Mouse (Mus musculus): ENCODE data around the gene Erp29. TPM values are rescaled to one million over a fixed set of nuclear protein-coding genes. Genes with fewer than 3 reads are reported as not detected.

Erp29 gene
- total RNA-seq, 2 experiments from 2014 or later = 70.3 to 80.6 TPM

DNA sequence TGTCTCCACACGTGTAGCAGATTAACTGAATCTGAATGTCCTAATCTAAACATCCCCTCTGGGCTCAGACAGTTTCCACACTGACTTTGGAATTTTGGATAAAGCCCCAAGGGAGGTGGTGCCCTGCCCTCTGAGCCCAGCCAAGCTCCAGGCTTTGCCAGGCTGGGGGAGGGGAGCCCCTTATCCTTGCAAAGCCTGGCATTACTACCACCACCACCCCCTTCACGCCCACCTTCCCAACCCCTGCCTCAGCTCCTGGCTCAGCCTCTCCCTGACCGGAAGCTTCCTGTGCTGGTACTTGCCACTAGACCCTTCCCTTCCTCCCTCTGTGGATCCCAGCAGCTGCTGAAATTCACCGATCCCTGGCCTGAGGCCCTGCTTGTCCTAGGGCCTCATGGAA lies 65.2 kb downstream of the Erp29 start:
- DNase-seq = peak; percentile 26

DNA sequence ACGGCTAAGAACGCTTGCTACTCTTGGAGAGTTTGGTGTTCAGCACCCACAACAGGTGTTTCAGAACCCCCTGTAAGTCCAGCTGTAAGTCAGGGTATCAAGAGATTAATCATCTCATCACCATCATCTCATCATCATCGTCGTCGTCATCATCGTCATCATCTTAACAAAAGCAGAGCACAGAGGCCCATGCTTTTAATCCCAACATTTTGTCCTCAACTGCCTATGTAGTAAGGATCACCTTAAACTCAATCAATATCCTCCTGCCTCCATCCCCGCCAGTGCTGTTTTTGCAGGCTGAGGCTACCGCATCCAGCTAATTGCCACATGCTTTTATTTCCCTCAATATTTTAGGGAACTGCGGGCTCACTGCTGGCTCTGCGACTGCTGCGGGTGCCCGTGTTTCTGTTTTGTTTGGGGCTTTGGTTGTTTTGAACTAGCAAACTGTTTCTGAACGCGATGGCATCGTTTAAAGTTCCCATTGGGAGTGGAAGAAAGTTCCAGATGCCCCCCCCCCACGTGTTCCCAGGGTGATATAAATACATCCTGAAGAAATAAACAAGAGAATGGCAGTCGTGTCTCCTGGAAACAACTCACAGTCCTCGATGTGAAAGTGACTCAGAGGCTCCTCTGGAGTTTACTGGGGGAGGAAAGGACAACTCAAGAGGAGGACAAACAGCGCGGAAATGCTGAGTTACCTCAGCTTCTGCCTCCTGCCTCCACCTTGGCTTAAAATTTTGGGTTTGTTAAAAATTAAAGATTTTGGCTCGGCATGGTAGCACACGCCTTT lies 66.0 kb downstream of the Erp29 start:
- DNase-seq = no peak

DNA sequence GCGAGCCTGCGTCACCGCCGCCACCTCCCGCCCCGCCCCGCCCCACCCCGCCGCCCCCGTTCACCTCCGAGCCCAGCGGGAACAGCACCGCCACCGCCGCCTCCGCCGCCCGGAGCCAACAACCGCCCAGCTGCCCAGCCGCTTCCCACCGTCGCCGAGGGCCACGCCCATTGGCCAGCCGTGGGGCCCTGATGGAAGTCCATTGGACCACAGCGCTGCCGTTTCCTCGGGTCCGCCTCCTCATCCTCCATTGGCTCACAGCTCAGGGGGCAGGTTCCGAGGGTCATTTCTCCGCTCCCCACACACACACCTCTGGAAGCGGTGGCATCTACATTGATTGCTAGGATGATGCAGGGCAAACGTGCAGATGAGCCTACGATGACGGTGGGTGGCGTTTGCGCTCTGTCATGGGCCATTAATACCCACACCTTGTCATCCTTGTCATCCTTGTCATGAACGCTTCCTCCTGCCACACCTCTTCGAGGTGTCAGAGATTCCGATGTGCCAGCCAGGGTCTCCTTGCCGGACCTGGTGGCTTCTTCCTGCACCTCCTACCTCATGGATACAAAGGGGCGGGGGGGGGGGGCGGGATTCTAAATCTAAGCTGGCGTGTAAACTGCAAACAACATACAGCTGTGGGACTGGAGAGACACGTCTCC lies 66.7 kb downstream of the Erp29 start, which contains the start of gene Trafd1:
TSS of gene Trafd1 (minus strand) at position 172 of the 659 bp plus-strand sequence.
- DNase-seq = peak; percentile 95

DNA sequence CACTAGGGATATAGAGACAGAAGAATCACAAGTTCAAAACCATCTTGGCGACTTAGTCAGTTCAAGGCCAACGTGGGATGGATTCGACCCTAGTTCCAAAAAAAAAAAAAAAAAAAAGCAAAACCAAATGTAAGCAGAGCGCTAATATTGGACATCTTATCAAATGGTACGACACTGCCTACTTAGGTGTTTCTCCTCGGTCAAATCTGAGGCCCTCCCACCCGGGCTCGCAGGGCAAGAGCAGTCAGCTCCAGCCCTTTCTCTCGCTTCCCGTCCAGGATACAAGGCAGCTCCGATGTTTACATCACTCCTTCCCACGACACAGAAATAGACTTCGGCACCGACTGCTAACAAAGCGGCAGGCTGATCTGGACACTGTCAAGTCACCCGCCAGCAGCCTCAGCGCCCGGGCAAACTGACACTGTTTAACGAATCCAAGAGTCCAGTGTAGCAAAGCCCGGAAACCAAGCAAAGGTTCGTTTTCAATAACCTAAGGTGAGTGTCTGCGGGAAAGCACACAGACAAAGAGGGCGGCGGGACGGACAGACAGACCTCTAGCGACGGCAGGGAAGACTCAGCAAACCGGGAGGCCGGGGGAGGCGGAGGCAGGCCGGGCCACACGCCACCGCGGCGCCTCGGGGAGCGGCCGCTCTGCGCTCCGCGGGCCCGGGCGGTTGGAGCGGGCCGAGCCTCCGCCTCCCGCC lies 67.4 kb downstream of the Erp29 start:
- no peak for DNase-seq

DNA sequence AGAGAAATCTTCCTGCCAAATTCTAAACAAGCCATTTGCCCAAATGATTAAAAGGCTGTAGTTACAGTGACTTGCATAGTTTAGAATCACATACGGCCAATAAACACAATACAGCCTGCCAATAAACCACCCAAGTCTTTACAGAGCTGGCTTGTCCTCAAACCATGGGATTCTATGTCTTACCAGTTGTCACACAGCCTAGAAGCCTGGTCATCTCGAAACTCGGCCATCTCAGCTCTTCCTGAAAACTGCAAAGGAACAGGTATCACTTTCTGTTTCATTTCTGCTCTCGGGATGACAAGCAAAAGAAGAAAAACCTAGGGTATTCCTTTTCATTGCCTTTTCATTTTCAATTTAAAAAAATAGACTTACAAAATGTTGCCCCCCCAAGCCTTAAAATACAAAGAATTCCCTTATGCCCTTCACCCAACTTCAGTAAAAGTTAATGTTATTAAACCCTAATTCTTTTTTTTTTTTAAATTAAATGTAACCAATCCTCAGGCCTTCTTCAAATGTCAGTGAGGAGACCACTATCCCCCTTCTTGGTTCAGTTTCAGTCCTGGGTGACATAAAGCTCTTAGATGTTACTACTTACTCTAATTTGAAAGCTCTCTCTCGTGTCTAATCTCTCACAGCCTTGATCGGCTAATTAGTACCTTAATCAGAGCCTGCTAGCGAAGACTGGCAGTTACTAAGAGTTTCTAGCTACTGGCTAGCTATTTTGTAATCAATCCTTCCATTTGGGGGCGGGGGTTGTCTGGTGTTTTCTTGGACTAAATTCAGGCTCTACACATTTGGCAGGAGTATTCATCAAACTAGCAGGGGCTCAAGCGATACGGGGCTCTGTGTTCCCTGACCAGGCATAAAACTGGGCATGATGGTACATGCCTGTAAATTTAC lies 68.2 kb downstream of the Erp29 start:
- DNase-seq = no peak

DNA sequence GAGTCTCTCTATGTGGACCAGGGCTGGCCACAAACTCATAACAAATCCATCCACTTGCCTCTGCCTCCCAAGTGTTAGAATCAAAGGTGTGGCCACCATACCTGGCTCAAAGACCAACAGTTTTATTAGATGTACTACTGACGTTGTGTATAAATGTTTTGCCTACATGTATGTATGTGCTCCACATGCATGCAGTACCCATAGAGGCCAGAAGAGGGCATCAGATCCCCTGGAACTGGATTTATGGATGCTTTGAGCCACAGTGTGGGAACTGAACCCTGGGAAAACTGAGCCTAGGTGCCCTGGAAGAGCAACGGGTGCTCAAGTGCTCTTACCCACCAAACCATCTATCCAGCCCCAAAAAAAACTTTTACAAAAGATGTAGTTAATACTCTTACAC lies 71.6 kb downstream of the Erp29 start:
- DNase-seq = no peak

DNA sequence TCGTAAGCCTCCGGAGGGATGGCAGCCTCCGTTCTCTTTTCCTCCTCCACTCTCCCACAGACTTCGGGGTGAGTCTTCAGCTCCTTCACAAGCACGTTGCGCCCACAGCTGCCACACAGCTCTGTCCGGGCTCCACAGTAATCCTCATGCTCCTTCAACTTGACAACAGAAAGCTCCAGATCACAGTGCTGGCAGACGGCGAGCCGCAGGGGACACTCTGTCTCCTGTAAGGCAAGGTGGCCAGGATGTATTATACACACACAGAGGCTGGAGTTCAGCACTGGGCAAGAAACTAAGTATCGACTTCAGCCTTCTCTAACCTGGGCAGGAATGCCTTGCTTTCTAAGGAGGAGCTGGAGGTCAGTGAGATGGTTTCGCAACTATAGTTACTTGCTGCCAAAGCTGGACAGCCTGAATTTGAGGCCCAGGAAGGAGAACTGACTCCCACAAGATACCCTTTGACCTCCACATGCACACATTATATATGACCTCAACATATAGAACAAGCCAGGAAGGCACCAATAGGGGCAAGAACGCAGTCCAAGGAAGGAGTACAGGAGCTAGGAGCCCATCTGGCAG lies 73.5 kb downstream of the Erp29 start:
- no peak for DNase-seq

Other genes starting within 250 kb of the Erp29 start
- gene Rpl6, start 248.0 kb downstream of the Erp29 start, total RNA-seq (2021) = 100 to 1,000 TPM; 744 to 776 TPM
- gene Hectd4, start 232.3 kb downstream of the Erp29 start, total RNA-seq (2021) = 10 to 100 TPM; 12.7 to 16.6 TPM
- gene Trafd1, start 66.9 kb downstream of the Erp29 start, total RNA-seq (2021) = 10 to 100 TPM; 54.2 to 59.1 TPM
- gene Naa25, start 54.6 kb downstream of the Erp29 start, total RNA-seq (2021) = 10 to 100 TPM; 22.2 to 23.7 TPM
- 1 to 10 TPM; 6.4 to 7.1 TPM for gene Tmem116, start 613 bp downstream of the Erp29 start, total RNA-seq (2021)
- not detected for gene Adam1b, start 50.9 kb upstream of the Erp29 start, total RNA-seq (2021)
- 1 to 10 TPM; 2.3 to 3.7 TPM for gene Adam1a, start 93.0 kb upstream of the Erp29 start, total RNA-seq (2021)
- not detected for gene Gm42878, start 93.0 kb upstream of the Erp29 start, total RNA-seq (2021)
- 10 to 100 TPM; 64.4 to 72.4 TPM for gene Mapkapk5, start 93.4 kb upstream of the Erp29 start, total RNA-seq (2021)
- gene Aldh2, start 141.3 kb upstream of the Erp29 start, total RNA-seq (2021) = 100 to 1,000 TPM; 117 to 123 TPM
- gene Acad12, start 166.4 kb upstream of the Erp29 start, total RNA-seq (2021) = 10 to 100 TPM; 10.1 to 10.3 TPM
- 1 to 10 TPM; 5.6 to 6.1 TPM for gene Acad10, start 208.0 kb upstream of the Erp29 start, total RNA-seq (2021)
- gene Brap, start 208.1 kb upstream of the Erp29 start, total RNA-seq (2021) = 10 to 100 TPM; 24.2 to 26.2 TPM

Measured in gastrocnemius, postnatal 10 days (tissue).